Mouse (Mus musculus): ENCODE measurements around the gene S100a5. TPM values are rescaled to one million over a fixed set of nuclear protein-coding genes. Genes with fewer than 3 reads are reported as not detected.

S100a5 gene
- polyA plus RNA-seq (2015; fragmentation: Nextera tagmentation; extraction: Ambion mirVana): not detected in 2 replicates

- Histone ChIP-seq H3K4me1 (replicated peaks) (peaks cover 15% of the 10 kb centered on the region), H3K27me3 (peaks cover 6% of the 10 kb centered on the region), H3K4me3 (no peak within 1 kb of the TSS), H3K9me3 (no peaks in the 10 kb centered on the region), H3K4me2 (no peak within 1 kb of the TSS), H3K9ac (no peak within 1 kb of the TSS), H3K36me3 (no peaks in the 10 kb centered on the region), H3K27ac (no peak within 1 kb of the TSS)
- 71% methylated on average over 3 of the region's 3 CpGs for WGBS
- no peak for ATAC-seq (ENCODE audit: low FRiP score)
These were observed at the start of gene S100a5 for GRCm38 (mm10) chr3:90608223-90608622. TSS of gene S100a5 (plus strand) at chr3:90608523.

GRCm38 (mm10) chr3:90560008-90560628 lies 48.2 kb upstream of the S100a5 start, which contains the start of gene S100a3:
TSS of gene S100a3 (plus strand) at chr3:90560578.
- ATAC-seq (ENCODE audit: low FRiP score): no peak
- H3K36me3 ChIP-seq: no peaks in the 10 kb centered on the region
- 86% methylated on average over 6 of the region's 6 CpGs for WGBS
- H3K9ac ChIP-seq: no peak within 1 kb of the TSS
- no peaks in the 10 kb centered on the region for H3K4me1 ChIP-seq (replicated peaks)
- no peak within 1 kb of the TSS for H3K4me2 ChIP-seq
- 0 out of 2 replicates have a peak, but pooled peaks cover 2% of the 10 kb centered on the region for H3K27me3 ChIP-seq
- no peak within 1 kb of the TSS for H3K27ac ChIP-seq
- H3K9me3 ChIP-seq: no peaks in the 10 kb centered on the region
- H3K4me3 ChIP-seq: no peak within 1 kb of the TSS

- Histone ChIP-seq H3K27me3 (no peaks in the 10 kb centered on the region), H3K4me2 (no peak overlapping the region), H3K4me3 (no peak overlapping the region), H3K27ac (no peak overlapping the region), H3K4me1 (replicated peaks) (no peaks in the 10 kb centered on the region), H3K36me3 (no peaks in the 10 kb centered on the region), H3K9ac (no peak overlapping the region), H3K9me3 (no peaks in the 10 kb centered on the region)
- ATAC-seq (ENCODE audit: low FRiP score): no peak
- 87% methylated on average over 5 of the region's 5 CpGs for WGBS
These were observed 33.6 kb upstream of the S100a5 start for GRCm38 (mm10) chr3:90574691-90575090.

GRCm38 (mm10) chr3:90575320-90575719 lies 33.0 kb upstream of the S100a5 start:
- Histone ChIP-seq H3K36me3 (no peaks in the 10 kb centered on the region), H3K4me3 (no peak overlapping the region)
- 95% methylated on average over 3 of the region's 3 CpGs for WGBS

GRCm38 (mm10) chr3:90576351-90577001 lies 31.8 kb upstream of the S100a5 start:
- Histone ChIP-seq H3K4me1 (replicated peaks) (no peaks in the 10 kb centered on the region), H3K9me3 (no peaks in the 10 kb centered on the region), H3K27me3 (no peaks in the 10 kb centered on the region), H3K4me3 (no peak overlapping the region), H3K36me3 (no peaks in the 10 kb centered on the region), H3K27ac (no peak overlapping the region), H3K4me2 (no peak overlapping the region), H3K9ac (no peak overlapping the region)
- no peak for ATAC-seq (ENCODE audit: low FRiP score)
- WGBS: 75% methylated on average over 10 of the region's 10 CpGs

More at GRCm38 (mm10) chr3:90575320-90575719, 33.0 kb upstream of the S100a5 start:
- Histone ChIP-seq H3K9ac (no peak overlapping the region), H3K27ac (no peak overlapping the region), H3K4me1 (replicated peaks) (no peaks in the 10 kb centered on the region), H3K4me2 (no peak overlapping the region), H3K27me3 (no peaks in the 10 kb centered on the region), H3K9me3 (no peaks in the 10 kb centered on the region)
- no peak for ATAC-seq (ENCODE audit: low FRiP score)

- WGBS: 85% methylated on average over 7 of the region's 7 CpGs
- no peaks in the 10 kb centered on the region for H3K4me1 ChIP-seq (replicated peaks)
- no peak for ATAC-seq (ENCODE audit: low FRiP score)
- H3K9ac ChIP-seq: no peak overlapping the region
- no peak overlapping the region for H3K4me3 ChIP-seq
- no peaks in the 10 kb centered on the region for H3K27me3 ChIP-seq
- H3K9me3 ChIP-seq: no peaks in the 10 kb centered on the region
- no peaks in the 10 kb centered on the region for H3K36me3 ChIP-seq
- no peak overlapping the region for H3K27ac ChIP-seq
- H3K4me2 ChIP-seq: no peak overlapping the region
These were observed 28.9 kb upstream of the S100a5 start for GRCm38 (mm10) chr3:90579433-90579832.

GRCm38 (mm10) chr3:90581141-90581540 lies 27.2 kb upstream of the S100a5 start:
- Histone ChIP-seq H3K27ac (no peak overlapping the region), H3K4me2 (no peak overlapping the region), H3K4me3 (no peak overlapping the region), H3K4me1 (replicated peaks) (no peaks in the 10 kb centered on the region), H3K9ac (no peak overlapping the region), H3K27me3 (no peaks in the 10 kb centered on the region), H3K9me3 (no peaks in the 10 kb centered on the region), H3K36me3 (no peaks in the 10 kb centered on the region)
- WGBS: 92% methylated on average over 5 of the region's 5 CpGs
- ATAC-seq (ENCODE audit: low FRiP score): no peak

- H3K36me3 ChIP-seq: no peaks in the 10 kb centered on the region
- no peaks in the 10 kb centered on the region for H3K27me3 ChIP-seq
- WGBS: 97% methylated on average over 1 of the region's 1 CpGs
- no peak overlapping the region for H3K4me2 ChIP-seq
- H3K9me3 ChIP-seq: no peaks in the 10 kb centered on the region
- H3K4me1 ChIP-seq (replicated peaks): no peaks in the 10 kb centered on the region
- no peak overlapping the region for H3K9ac ChIP-seq
- ATAC-seq (ENCODE audit: low FRiP score): no peak
- no peak overlapping the region for H3K27ac ChIP-seq
- H3K4me3 ChIP-seq: no peak overlapping the region
These were observed 26.2 kb upstream of the S100a5 start for GRCm38 (mm10) chr3:90582156-90582555.

GRCm38 (mm10) chr3:90582556-90582955 lies 25.8 kb upstream of the S100a5 start:
- 87% methylated on average over 4 of the region's 4 CpGs for WGBS
- Histone ChIP-seq H3K4me1 (replicated peaks) (no peaks in the 10 kb centered on the region), H3K27me3 (no peaks in the 10 kb centered on the region), H3K4me2 (no peak overlapping the region), H3K36me3 (no peaks in the 10 kb centered on the region), H3K9ac (no peak overlapping the region), H3K27ac (no peak overlapping the region), H3K4me3 (no peak overlapping the region), H3K9me3 (no peaks in the 10 kb centered on the region)
- no peak for ATAC-seq (ENCODE audit: low FRiP score)

- no peak for ATAC-seq (ENCODE audit: low FRiP score)
- WGBS: 55% methylated on average over 3 of the region's 3 CpGs
- no peak overlapping the region for H3K27ac ChIP-seq
These were observed 24.4 kb upstream of the S100a5 start for GRCm38 (mm10) chr3:90583893-90584292.

GRCm38 (mm10) chr3:90585595-90585994 lies 22.7 kb upstream of the S100a5 start:
- H3K4me2 ChIP-seq: no peak overlapping the region
- no peak overlapping the region for H3K4me3 ChIP-seq
- ATAC-seq (ENCODE audit: low FRiP score): no peak
- no peak overlapping the region for H3K9ac ChIP-seq
- H3K4me1 ChIP-seq (replicated peaks): no peaks in the 10 kb centered on the region
- 32% methylated on average over 5 of the region's 5 CpGs for WGBS
- no peak overlapping the region for H3K27ac ChIP-seq
- no peaks in the 10 kb centered on the region for H3K27me3 ChIP-seq
- no peaks in the 10 kb centered on the region for H3K9me3 ChIP-seq
- H3K36me3 ChIP-seq: no peaks in the 10 kb centered on the region

More at GRCm38 (mm10) chr3:90583893-90584292, 24.4 kb upstream of the S100a5 start:
- Histone ChIP-seq H3K27me3 (no peaks in the 10 kb centered on the region), H3K9ac (no peak overlapping the region), H3K4me3 (no peak overlapping the region), H3K4me2 (no peak overlapping the region), H3K36me3 (no peaks in the 10 kb centered on the region), H3K4me1 (replicated peaks) (no peaks in the 10 kb centered on the region), H3K9me3 (no peaks in the 10 kb centered on the region)

- WGBS: 85% methylated on average over 15 of the region's 15 CpGs
- Histone ChIP-seq H3K4me1 (replicated peaks) (no peaks in the 10 kb centered on the region), H3K9ac (no peak overlapping the region), H3K4me3 (no peak overlapping the region), H3K36me3 (no peaks in the 10 kb centered on the region), H3K4me2 (no peak overlapping the region), H3K27me3 (no peaks in the 10 kb centered on the region), H3K27ac (no peak overlapping the region), H3K9me3 (no peaks in the 10 kb centered on the region)
- ATAC-seq (ENCODE audit: low FRiP score): no peak
These were observed 22.2 kb upstream of the S100a5 start for GRCm38 (mm10) chr3:90586016-90586643.

Data from hindbrain, embryonic 13.5 days (tissue).